Comparison of ENCODE assay signal across 11 mouse cellular contexts in the genomic region with DNA sequence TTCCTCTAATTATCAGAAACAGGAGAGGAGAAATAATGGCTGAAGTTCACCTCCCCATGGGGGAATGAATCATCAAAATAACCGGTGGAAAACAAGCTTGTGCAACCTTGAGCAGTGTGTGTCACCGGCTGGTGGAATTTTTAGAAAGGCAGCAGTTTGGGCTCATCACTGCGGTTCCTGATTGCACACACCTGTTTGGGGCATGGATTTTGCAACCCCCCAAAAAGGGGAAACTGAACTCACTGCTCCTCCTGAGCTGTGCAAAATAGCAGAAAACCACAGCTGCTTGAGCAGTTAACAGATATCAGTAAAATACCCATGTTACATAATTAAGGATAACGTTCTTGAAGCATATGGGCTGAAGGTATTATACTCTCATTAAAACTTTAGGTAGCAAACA.
DNase-seq lines count a peak whose midpoint lies in the region; ATAC-seq and TF ChIP-seq lines count a peak whose summit lies in the region.
"Had no signal": no experiment of that assay in that cellular context is flagged by ENCODE, and none has a peak within 500 bp of the region (broad histone marks: within the 10 kb centered on the region; RNA-seq: fewer than 3 reads in every experiment).

No protein-coding gene starts in this region.

- ATAC-seq in liver, embryonic 13.5 days (ENCODE audit: low read depth), result peak; percentile 34; the same call in 1 of the 2 replicates
- no peak for ATAC-seq in intestine, embryonic 15.5 days
- no peak for ATAC-seq in activated CD4-positive, CD25-positive, alpha-beta regulatory T cell, adult 4 months
- ATAC-seq: forebrain, embryonic 16.5 days; midbrain, embryonic 13.5 days had no signal

- H3K36me3 ChIP-seq in CH12.LX (replicated peaks in 1 of 2; ENCODE audit: control insufficient read depth in 1 of 2, insufficient read depth in 1 of 2, low read length in 1 of 2), result no peaks in the 10 kb centered on the region
- no peaks in the 10 kb centered on the region for H3K36me3 ChIP-seq in liver, embryonic 13.5 days
- no peaks in the 10 kb centered on the region for H3K36me3 ChIP-seq in myocyte (ENCODE audit: control insufficient read depth, insufficient read depth)
- H3K36me3 ChIP-seq in intestine, embryonic 15.5 days, result no peaks in the 10 kb centered on the region
- H3K36me3 ChIP-seq: midbrain, embryonic 13.5 days had no signal

- dilution Hi-C loops in CH12.LX (cut with MboI; ENCODE audit: extremely low pct_ligation_motif_present, extremely low pct_unique_long_range_greater_than_20kb, low sequenced_read_pairs), result no loop called here

- peak; percentile 93 for TF ChIP-seq EP300 in CH12.LX (IDR thresholded peaks at IDR 0.05; ENCODE audit: low read length)

- H3K4me1 ChIP-seq in CH12.LX (ENCODE audit: control insufficient read depth in 1 of 2, insufficient read depth in 2 of 2), result peaks cover 7 to 47% of the 10 kb centered on the region in 2 experiments; a peak in 3 of 4 replicates
- H3K4me1 ChIP-seq in liver, embryonic 13.5 days (replicated peaks), result no peaks in the 10 kb centered on the region
- no peaks in the 10 kb centered on the region for H3K4me1 ChIP-seq in intestine, embryonic 15.5 days (replicated peaks)
- H3K4me1 ChIP-seq: midbrain, embryonic 13.5 days had no signal

- DNase-seq in CH12.LX (ENCODE audit: extremely low read depth), result peak; percentile 91
- peak; percentile 58 to 82 for DNase-seq in adrenal gland, adult (ENCODE audit: inconsistent age in 2 of 2, low spot score in 1 of 2)
- peak; percentile 17 for DNase-seq in liver, embryonic 13.5 days
- DNase-seq in ovary, postnatal 10 days (ENCODE audit: low spot score), result no peak
- DNase-seq: cerebellum, postnatal 14 days; kidney, adult 2 months had no signal

- TF ChIP-seq RAD21 in CH12.LX (IDR thresholded peaks at IDR 0.05; ENCODE audit: low read depth, low read length), result peak; percentile 13

- H3K27ac ChIP-seq in CH12.LX (ENCODE audit: insufficient read depth, low read depth), result no peak overlapping the region
- H3K27ac ChIP-seq in liver, embryonic 13.5 days, result no peak overlapping the region
- H3K27ac ChIP-seq in intestine, embryonic 15.5 days, result no peak overlapping the region
- H3K27ac ChIP-seq: midbrain, embryonic 13.5 days had no signal

- H3ac ChIP-seq in myocyte (ENCODE audit: control insufficient read depth, insufficient read length), result no peak overlapping the region

- H3K4me3 ChIP-seq in CH12.LX (replicated peaks in 1 of 3; ENCODE audit: low read depth in 2 of 3, low read length in 2 of 3, poor library complexity in 1 of 3) (no peak overlapping the region), myocyte (no peak overlapping the region)
- H3K4me3 ChIP-seq in liver, embryonic 13.5 days (replicated peaks), result no peak overlapping the region
- no peak overlapping the region for H3K4me3 ChIP-seq in intestine, embryonic 15.5 days (replicated peaks)
- H3K4me3 ChIP-seq: midbrain, embryonic 13.5 days had no signal

- no peak overlapping the region for H3K9ac ChIP-seq in CH12.LX (ENCODE audit: insufficient read depth, low read depth)
- H3K9ac ChIP-seq in liver, embryonic 13.5 days, result no peak overlapping the region
- H3K9ac ChIP-seq in intestine, embryonic 15.5 days, result no peak overlapping the region
- H3K9ac ChIP-seq: midbrain, embryonic 13.5 days had no signal

- H3K79me2 ChIP-seq in CH12.LX (replicated peaks; ENCODE audit: control insufficient read depth, extremely low read depth, insufficient read depth, poor library complexity, severe bottlenecking) (no peaks in the 10 kb centered on the region), myocyte (ENCODE audit: control insufficient read depth, insufficient read depth) (no peaks in the 10 kb centered on the region)

- no peaks in the 10 kb centered on the region for H3K9me3 ChIP-seq in CH12.LX (replicated peaks; ENCODE audit: low read length)
- H3K9me3 ChIP-seq in liver, embryonic 13.5 days (replicated peaks), result no peaks in the 10 kb centered on the region
- H3K9me3 ChIP-seq in intestine, embryonic 15.5 days, result no peaks in the 10 kb centered on the region
- H3K9me3 ChIP-seq: midbrain, embryonic 13.5 days had no signal

- 11% methylated on average over 4 of the region's 4 CpGs for WGBS in liver, embryonic 13.5 days (ENCODE audit: insufficient replicate concordance)
- WGBS in intestine, embryonic 15.5 days, result 80% methylated on average over 4 of the region's 4 CpGs

- TF ChIP-seq CTCF in CH12.LX (conservative IDR thresholded peaks at IDR 0.05 in 1 of 2, IDR thresholded peaks at IDR 0.05 in 1 of 2; ENCODE audit: low read depth in 2 of 2, low read length in 2 of 2), result no peak

- peak overlapping the region; percentile 8; the same call in 1 of the 2 replicates for H3K4me2 ChIP-seq in CH12.LX (ENCODE audit: insufficient read depth, low read depth, poor library complexity, severe bottlenecking)
- H3K4me2 ChIP-seq in liver, embryonic 13.5 days, result no peak overlapping the region
- H3K4me2 ChIP-seq in myocyte (ENCODE audit: low read depth), result no peak overlapping the region
- H3K4me2 ChIP-seq in intestine, embryonic 15.5 days (replicated peaks), result no peak overlapping the region
- H3K4me2 ChIP-seq: midbrain, embryonic 13.5 days had no signal

- H3K27me3 ChIP-seq in CH12.LX (replicated peaks) (no peaks in the 10 kb centered on the region), myocyte (ENCODE audit: control insufficient read depth, insufficient read depth, insufficient read length) (no peaks in the 10 kb centered on the region)
- no peaks in the 10 kb centered on the region for H3K27me3 ChIP-seq in liver, embryonic 13.5 days
- no peaks in the 10 kb centered on the region for H3K27me3 ChIP-seq in intestine, embryonic 15.5 days (replicated peaks)
- H3K27me3 ChIP-seq: midbrain, embryonic 13.5 days had no signal

- in situ Hi-C loops in CH12.LX (cut with MboI; ENCODE audit: low pct_ligation_motif_present, low pct_unique_long_range_greater_than_20kb, low sequenced_read_pairs), result no loop called here

- TF ChIP-seq POLR2A in CH12.LX (IDR thresholded peaks at IDR 0.05; ENCODE audit: low read depth, low read length) (no peak), myocyte (IDR thresholded peaks at IDR 0.05; ENCODE audit: insufficient read length, low read depth) (no peak)

TF ChIP-seq in CH12.LX, 34 proteins besides CTCF, POLR2A, EP300 and RAD21 (continues in another document):
- TF ChIP-seq MAFK (IDR thresholded peaks at IDR 0.05; ENCODE audit: insufficient replicate concordance, low read length) (peak; percentile 78), SMC3 (IDR thresholded peaks at IDR 0.05; ENCODE audit: low read depth, low read length) (peak; percentile 10; the same call in 1 of the 2 replicates), TBP (conservative IDR thresholded peaks at IDR 0.05; ENCODE audit: low read depth, low read length) (no peak), SIN3A (IDR thresholded peaks at IDR 0.05; ENCODE audit: low read length) (peak; percentile 49; the same call in 1 of the 2 replicates), JUN (IDR thresholded peaks at IDR 0.05; ENCODE audit: insufficient read depth, low read depth, low read length) (peak; percentile 55; the same call in 1 of the 2 replicates), E2F4 (IDR thresholded peaks at IDR 0.05; ENCODE audit: insufficient replicate concordance, low read depth, low read length) (no peak), MXI1 (IDR thresholded peaks at IDR 0.05; ENCODE audit: low read depth, low read length) (no peak), NELFE (IDR thresholded peaks at IDR 0.05; ENCODE audit: low read depth, low read length) (no peak), USF2 (conservative IDR thresholded peaks at IDR 0.05; ENCODE audit: low read depth, low read length) (no peak), ZC3H11A (IDR thresholded peaks at IDR 0.05; ENCODE audit: low read depth, low read length) (no peak), ELF1 (IDR thresholded peaks at IDR 0.05; ENCODE audit: low read depth, low read length) (no peak), HCFC1 (IDR thresholded peaks at IDR 0.05; ENCODE audit: low read depth, low read length) (no peak), CHD1 (IDR thresholded peaks at IDR 0.05; ENCODE audit: low read depth, low read length) (no peak), IRF4 (IDR thresholded peaks at IDR 0.05; ENCODE audit: low read depth, low read length) (peak; percentile 78), ZKSCAN1 (IDR thresholded peaks at IDR 0.05; ENCODE audit: borderline replicate concordance, low read depth, low read length) (no peak), JUND (conservative IDR thresholded peaks at IDR 0.05; ENCODE audit: low read depth, low read length) (peak; percentile 62), MEF2A (IDR thresholded peaks at IDR 0.05; ENCODE audit: borderline replicate concordance, low read depth, low read length) (peak; percentile 89)

TF ChIP-seq in myocyte, 11 proteins besides CTCF, POLR2A, EP300 and RAD21:
- TF ChIP-seq MAX (IDR thresholded peaks at IDR 0.05; ENCODE audit: low read depth) (no peak), CEBPB (IDR thresholded peaks at IDR 0.05; ENCODE audit: insufficient read depth, poor library complexity, severe bottlenecking) (peak; percentile 59; the same call in 1 of the 2 replicates), MYOG (IDR thresholded peaks at IDR 0.05; ENCODE audit: control insufficient read depth in 1 of 3, insufficient read depth in 1 of 3, insufficient read length in 2 of 3, low read depth in 2 of 3) (peak in 1 of 3 experiments; percentile 42), MYOD1 (IDR thresholded peaks at IDR 0.05; ENCODE audit: control insufficient read depth in 1 of 3, insufficient read length in 2 of 3, low read depth in 2 of 3) (peak in 2 of 3 experiments; percentile 6 to 40)
